Mouse (Mus musculus): ENCODE results near the gene Zfp652. TPM values are rescaled to one million over a fixed set of nuclear protein-coding genes. Genes with fewer than 3 reads are reported as not detected.

Gene Zfp652
- polyA plus RNA-seq, 1 experiment from 2014 or later: 6.3 TPM

DNA sequence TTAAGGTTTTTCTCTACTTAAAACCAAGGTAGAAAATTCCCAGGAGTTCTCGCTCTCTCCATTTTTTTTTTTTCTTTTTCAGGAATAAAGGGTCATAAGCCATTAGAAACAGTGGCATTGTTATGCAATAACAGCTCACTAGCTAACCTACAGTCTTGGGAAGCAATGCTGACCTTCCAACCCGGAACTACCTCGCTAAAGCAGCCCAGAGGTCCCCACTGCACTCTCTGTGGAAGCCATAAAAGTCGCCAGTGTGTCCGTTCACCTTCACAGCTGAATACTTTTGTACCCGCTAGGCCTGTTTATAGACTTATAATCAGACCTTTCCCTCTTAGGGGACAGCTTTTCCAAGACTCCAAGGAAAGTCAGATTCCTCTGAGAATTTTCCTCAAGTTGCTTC lies 55.8 kb downstream of the Zfp652 start:
- peaks cover 10% of the 10 kb centered on the region for H3K4me1 ChIP-seq (replicated peaks)
- no peak overlapping the region for H3K4me3 ChIP-seq (replicated peaks)
- DNase-seq: no peak
- peaks cover 37% of the 10 kb centered on the region for H3K36me3 ChIP-seq
- no peaks in the 10 kb centered on the region for H3K27me3 ChIP-seq
- no peak overlapping the region for H3K9ac ChIP-seq
- H3K4me2 ChIP-seq: no peak overlapping the region
- WGBS (ENCODE audit: insufficient replicate concordance): 84% methylated on average over 6 of the region's 6 CpGs
- no peak overlapping the region for H3K27ac ChIP-seq
- ATAC-seq (ENCODE audit: low read depth): no peak
- H3K9me3 ChIP-seq (replicated peaks): no peaks in the 10 kb centered on the region

DNA sequence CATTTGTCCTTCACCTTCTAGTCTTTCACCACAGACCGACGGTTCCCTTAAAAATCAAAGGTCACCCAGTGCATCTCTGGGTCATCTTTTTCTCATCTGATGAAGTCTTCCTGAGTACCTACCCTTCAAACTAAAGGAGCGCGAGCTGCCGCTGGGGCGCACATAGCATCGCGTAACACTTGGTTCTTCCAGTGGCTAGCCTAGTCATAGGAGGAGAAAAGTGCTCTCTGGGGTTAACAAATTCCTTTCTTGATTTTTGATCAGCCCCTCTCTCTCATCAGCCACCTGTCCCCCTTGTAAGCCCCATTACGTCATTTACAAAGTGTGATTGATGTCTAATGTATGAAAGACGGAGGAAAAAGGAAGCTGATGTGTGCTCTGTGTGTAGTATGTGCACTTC lies 56.7 kb downstream of the Zfp652 start:
- peaks cover 27% of the 10 kb centered on the region for H3K36me3 ChIP-seq
- H3K4me2 ChIP-seq: no peak overlapping the region
- ATAC-seq (ENCODE audit: low read depth) (no peak), DNase-seq (no peak)
- H3K27ac ChIP-seq: no peak overlapping the region
- 89% methylated on average over 10 of the region's 10 CpGs for WGBS (ENCODE audit: insufficient replicate concordance)
- no peaks in the 10 kb centered on the region for H3K9me3 ChIP-seq (replicated peaks)
- H3K4me1 ChIP-seq (replicated peaks): peaks cover 18% of the 10 kb centered on the region
- no peak overlapping the region for H3K9ac ChIP-seq
- H3K27me3 ChIP-seq: no peaks in the 10 kb centered on the region
- H3K4me3 ChIP-seq (replicated peaks): no peak overlapping the region

- Histone ChIP-seq H3K36me3 (peaks cover 21% of the 10 kb centered on the region), H3K9me3 (replicated peaks) (no peaks in the 10 kb centered on the region), H3K27ac (peak overlapping the region; percentile 47), H3K9ac (no peak overlapping the region), H3K4me2 (no peak overlapping the region), H3K27me3 (no peaks in the 10 kb centered on the region), H3K4me1 (replicated peaks) (peaks cover 19% of the 10 kb centered on the region), H3K4me3 (replicated peaks) (no peak overlapping the region)
- DNase-seq (no peak), ATAC-seq (ENCODE audit: low read depth) (0 out of 2 replicates have a peak, but pooled peaks have one; percentile 11)
- 64% methylated on average over 9 of the region's 9 CpGs for WGBS (ENCODE audit: insufficient replicate concordance)
Measured at GRCm38 (mm10) chr11:95770720-95771364, 58.4 kb downstream of the Zfp652 start.

DNA sequence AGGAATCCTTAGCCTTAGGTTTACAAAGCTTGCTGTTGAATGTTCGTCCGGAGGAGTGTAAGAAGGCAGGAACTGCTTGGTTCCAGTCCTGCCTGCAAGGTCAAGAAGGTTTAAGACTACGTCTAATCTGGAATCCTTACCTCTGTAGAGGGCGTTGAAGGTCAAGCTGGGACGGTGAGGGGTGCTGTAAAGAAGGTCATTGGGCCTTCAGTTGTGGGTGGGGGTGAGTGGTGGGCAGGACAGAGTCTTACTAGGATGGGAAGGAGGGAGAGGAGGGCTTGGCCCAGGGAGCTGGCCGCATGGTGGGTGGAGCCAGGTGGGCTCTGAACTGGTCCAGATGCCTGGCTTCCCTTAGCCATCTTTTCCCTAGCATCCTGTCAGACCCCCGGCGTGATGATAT lies 59.2 kb downstream of the Zfp652 start:
- Histone ChIP-seq H3K27ac (peak overlapping the region; percentile 47), H3K4me2 (no peak overlapping the region), H3K27me3 (no peaks in the 10 kb centered on the region), H3K9me3 (replicated peaks) (no peaks in the 10 kb centered on the region), H3K4me1 (replicated peaks) (peaks cover 27% of the 10 kb centered on the region), H3K36me3 (peaks cover 18% of the 10 kb centered on the region), H3K9ac (no peak overlapping the region), H3K4me3 (replicated peaks) (no peak overlapping the region)
- ATAC-seq (ENCODE audit: low read depth) (no peak), DNase-seq (no peak)
- 85% methylated on average over 8 of the region's 8 CpGs for WGBS (ENCODE audit: insufficient replicate concordance)

GRCm38 (mm10) chr11:95773264-95773663 lies 60.8 kb downstream of the Zfp652 start:
- H3K4me3 ChIP-seq (replicated peaks): no peak overlapping the region
- WGBS (ENCODE audit: insufficient replicate concordance): 86% methylated on average over 3 of the region's 3 CpGs

GRCm38 (mm10) chr11:95777323-95778297 lies 65.1 kb downstream of the Zfp652 start:
- peak overlapping the region; percentile 56 for H3K4me3 ChIP-seq (replicated peaks)
- peak; percentile 63 for DNase-seq

More at GRCm38 (mm10) chr11:95773264-95773663, 60.8 kb downstream of the Zfp652 start:
- Histone ChIP-seq H3K9me3 (replicated peaks) (no peaks in the 10 kb centered on the region), H3K4me1 (replicated peaks) (peaks cover 43% of the 10 kb centered on the region), H3K9ac (no peak overlapping the region), H3K36me3 (peaks cover 12% of the 10 kb centered on the region), H3K27me3 (no peaks in the 10 kb centered on the region), H3K27ac (peak overlapping the region; percentile 54; the same call in 1 of the 2 replicates), H3K4me2 (no peak overlapping the region)
- DNase-seq (no peak), ATAC-seq (ENCODE audit: low read depth) (no peak)

GRCm38 (mm10) chr11:95778831-95779251 lies 66.4 kb downstream of the Zfp652 start:
- peak overlapping the region; percentile 77 for H3K9ac ChIP-seq
- DNase-seq: peak; percentile 58
- peak overlapping the region; percentile 96 for H3K27ac ChIP-seq
- H3K4me3 ChIP-seq (replicated peaks): peak overlapping the region; percentile 56
- H3K36me3 ChIP-seq: 0 out of 2 replicates have a peak, but pooled peaks cover 5% of the 10 kb centered on the region
- peaks cover 44% of the 10 kb centered on the region for H3K4me1 ChIP-seq (replicated peaks)
- ATAC-seq (ENCODE audit: low read depth): no peak
- no peaks in the 10 kb centered on the region for H3K27me3 ChIP-seq
- no peaks in the 10 kb centered on the region for H3K9me3 ChIP-seq (replicated peaks)
- peak overlapping the region; percentile 69 for H3K4me2 ChIP-seq
- WGBS (ENCODE audit: insufficient replicate concordance): 76% methylated on average over 4 of the region's 4 CpGs

More at GRCm38 (mm10) chr11:95777323-95778297, 65.1 kb downstream of the Zfp652 start:
- Histone ChIP-seq H3K9ac (peak overlapping the region; percentile 77), H3K27me3 (no peaks in the 10 kb centered on the region), H3K9me3 (replicated peaks) (no peaks in the 10 kb centered on the region), H3K4me1 (replicated peaks) (peaks cover 55% of the 10 kb centered on the region), H3K4me2 (peak overlapping the region; percentile 69), H3K36me3 (0 out of 2 replicates have a peak, but pooled peaks cover 5% of the 10 kb centered on the region), H3K27ac (peak overlapping the region; percentile 96)
- ATAC-seq (ENCODE audit: low read depth): peak; percentile 87
- 12% methylated on average over 17 of the region's 17 CpGs for WGBS (ENCODE audit: insufficient replicate concordance)

- Histone ChIP-seq H3K36me3 (0 out of 2 replicates have a peak, but pooled peaks cover 5% of the 10 kb centered on the region), H3K4me1 (replicated peaks) (peaks cover 42% of the 10 kb centered on the region), H3K9ac (peak overlapping the region; percentile 77), H3K9me3 (replicated peaks) (no peaks in the 10 kb centered on the region), H3K27me3 (no peaks in the 10 kb centered on the region), H3K27ac (peak overlapping the region; percentile 96), H3K4me3 (replicated peaks) (peak overlapping the region; percentile 56), H3K4me2 (peak overlapping the region; percentile 69)
- DNase-seq: no peak
- ATAC-seq (ENCODE audit: low read depth): no peak
- WGBS (ENCODE audit: insufficient replicate concordance): 84% methylated on average over 4 of the region's 4 CpGs
Measured at GRCm38 (mm10) chr11:95779366-95779765, 66.9 kb downstream of the Zfp652 start.

- Histone ChIP-seq H3K9me3 (replicated peaks) (0 out of 2 replicates have a peak, but pooled peaks cover under 1% of the 10 kb centered on the region), H3K27ac (no peak overlapping the region), H3K4me2 (no peak overlapping the region), H3K4me3 (replicated peaks) (no peak overlapping the region), H3K36me3 (0 out of 2 replicates have a peak, but pooled peaks cover 5% of the 10 kb centered on the region), H3K4me1 (replicated peaks) (peaks cover 42% of the 10 kb centered on the region), H3K27me3 (no peaks in the 10 kb centered on the region), H3K9ac (no peak overlapping the region)
- DNase-seq (no peak), ATAC-seq (ENCODE audit: low read depth) (no peak)
- 87% methylated on average over 8 of the region's 8 CpGs for WGBS (ENCODE audit: insufficient replicate concordance)
Measured at GRCm38 (mm10) chr11:95780480-95780879, 68.0 kb downstream of the Zfp652 start.

GRCm38 (mm10) chr11:95781557-95781956 lies 69.1 kb downstream of the Zfp652 start:
- no peak overlapping the region for H3K4me2 ChIP-seq
- peaks cover 4% of the 10 kb centered on the region; the same call in 1 of the 2 replicates for H3K9me3 ChIP-seq (replicated peaks)
- no peak overlapping the region for H3K4me3 ChIP-seq (replicated peaks)
- H3K27ac ChIP-seq: no peak overlapping the region
- DNase-seq (no peak), ATAC-seq (ENCODE audit: low read depth) (no peak)
- no peak overlapping the region for H3K9ac ChIP-seq
- H3K27me3 ChIP-seq: no peaks in the 10 kb centered on the region
- 0 out of 2 replicates have a peak, but pooled peaks cover 9% of the 10 kb centered on the region for H3K36me3 ChIP-seq
- WGBS (ENCODE audit: insufficient replicate concordance): 89% methylated on average over 11 of the region's 11 CpGs
- H3K4me1 ChIP-seq (replicated peaks): peaks cover 40% of the 10 kb centered on the region

DNA sequence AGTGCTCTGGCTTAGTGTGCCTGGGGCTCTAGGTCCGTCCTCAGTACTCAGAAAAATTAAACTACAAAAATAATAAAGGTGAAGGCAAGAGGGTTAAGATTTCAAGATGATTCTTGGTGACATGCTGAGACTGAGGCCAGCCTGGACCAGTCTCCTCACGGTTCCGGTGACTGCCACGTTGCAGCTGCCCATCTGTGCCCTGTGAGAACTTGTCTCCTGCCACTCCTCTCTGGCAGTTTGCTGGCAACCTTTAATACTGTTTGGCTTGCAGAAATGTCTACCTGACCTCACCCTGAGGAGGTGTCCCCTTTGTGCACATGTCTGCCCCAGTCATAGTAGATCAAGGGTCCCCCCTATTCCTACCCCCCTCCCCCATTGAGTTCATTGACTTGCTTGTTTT lies 71.0 kb downstream of the Zfp652 start:
- H3K4me2 ChIP-seq: no peak overlapping the region
- ATAC-seq (ENCODE audit: low read depth): no peak

More for the DNA sequence above, 71.0 kb downstream of the Zfp652 start:
- WGBS (ENCODE audit: insufficient replicate concordance): 71% methylated on average over 4 of the region's 4 CpGs
- peaks cover 4% of the 10 kb centered on the region; the same call in 1 of the 2 replicates for H3K9me3 ChIP-seq (replicated peaks)
- no peak overlapping the region for H3K9ac ChIP-seq
- H3K27ac ChIP-seq: no peak overlapping the region
- 0 out of 2 replicates have a peak, but pooled peaks cover 9% of the 10 kb centered on the region for H3K36me3 ChIP-seq
- no peak overlapping the region for H3K4me3 ChIP-seq (replicated peaks)
- no peak for DNase-seq
- H3K4me1 ChIP-seq (replicated peaks): peaks cover 24% of the 10 kb centered on the region
- no peaks in the 10 kb centered on the region for H3K27me3 ChIP-seq
